ENCODE assay signal across 13 mouse cellular contexts in genomic region chr5:119877185-119877584, GRCm38 (mm10). TPM values are rescaled to one million over a fixed set of nuclear protein-coding genes. Genes with fewer than 3 reads are reported as not detected.
DNase-seq lines count a peak whose midpoint lies in the region; ATAC-seq and TF ChIP-seq lines count a peak whose summit lies in the region.
"Had no signal": no experiment of that assay in that cellular context is flagged by ENCODE, and none has a peak within 500 bp of the region (broad histone marks: within the 10 kb centered on the region; RNA-seq: fewer than 3 reads in every experiment).

No protein-coding gene starts in this region.

- DNase-seq in hindbrain, postnatal 0 days (ENCODE audit: low spot score): peak; percentile 62
- DNase-seq in hindbrain, embryonic 10.5 days (ENCODE audit: low spot score): no peak
- peak; percentile 54 for DNase-seq in adrenal gland, adult 8-10 months
- DNase-seq in heart, adult 8-10 months (ENCODE audit: low spot score): peak; percentile 52
- DNase-seq in thymus, postnatal 36 days: no peak
- DNase-seq in embryo, embryonic 11 days: no peak
- no peak for DNase-seq in embryo, embryonic 9.5 days (ENCODE audit: extremely low spot score)

- no peaks in the 10 kb centered on the region for H3K9me3 ChIP-seq in hindbrain, postnatal 0 days (ENCODE audit: low read length)
- H3K9me3 ChIP-seq in hindbrain, embryonic 10.5 days: no peaks in the 10 kb centered on the region
- H3K9me3 ChIP-seq in lung, embryonic 15.5 days: no peaks in the 10 kb centered on the region

- no peak overlapping the region for H3K9ac ChIP-seq in hindbrain, postnatal 0 days (replicated peaks; ENCODE audit: low read length)
- no peak overlapping the region for H3K9ac ChIP-seq in lung, embryonic 15.5 days
- H3K9ac ChIP-seq: liver, embryonic 14.5 days had no signal

- no peaks in the 10 kb centered on the region for H3K4me1 ChIP-seq in hindbrain, postnatal 0 days (ENCODE audit: insufficient read depth, low read length)
- 0 out of 2 replicates have a peak, but pooled peaks cover 4% of the 10 kb centered on the region for H3K4me1 ChIP-seq in hindbrain, embryonic 10.5 days (replicated peaks)
- H3K4me1 ChIP-seq in lung, embryonic 15.5 days: peaks cover 26% of the 10 kb centered on the region

- no peaks in the 10 kb centered on the region for H3K27me3 ChIP-seq in hindbrain, postnatal 0 days (ENCODE audit: insufficient read depth, low read length)
- no peaks in the 10 kb centered on the region for H3K27me3 ChIP-seq in hindbrain, embryonic 10.5 days (ENCODE audit: insufficient read depth, poor library complexity, severe bottlenecking)
- no peaks in the 10 kb centered on the region for H3K27me3 ChIP-seq in lung, embryonic 15.5 days

- H3K4me3 ChIP-seq in hindbrain, postnatal 0 days (ENCODE audit: low read length): no peak overlapping the region
- H3K4me3 ChIP-seq in hindbrain, embryonic 10.5 days: no peak overlapping the region
- no peak overlapping the region for H3K4me3 ChIP-seq in lung, embryonic 15.5 days
- H3K4me3 ChIP-seq: erythroblast, embryonic 14.5 days had no signal

- no peak overlapping the region for H3K4me2 ChIP-seq in hindbrain, postnatal 0 days (ENCODE audit: low read depth, low read length)
- no peak overlapping the region for H3K4me2 ChIP-seq in lung, embryonic 15.5 days

- H3K27ac ChIP-seq in hindbrain, postnatal 0 days: no peak overlapping the region
- no peak overlapping the region for H3K27ac ChIP-seq in hindbrain, embryonic 10.5 days
- 0 out of 2 replicates have a peak overlapping the region, but pooled peaks have one; percentile 5 for H3K27ac ChIP-seq in lung, embryonic 15.5 days
- H3K27ac ChIP-seq: liver, embryonic 14.5 days; stomach, postnatal 0 days had no signal

- H3K36me3 ChIP-seq in hindbrain, postnatal 0 days (ENCODE audit: insufficient read depth, low read length): no peaks in the 10 kb centered on the region
- H3K36me3 ChIP-seq in hindbrain, embryonic 10.5 days: no peaks in the 10 kb centered on the region
- peaks cover 60% of the 10 kb centered on the region for H3K36me3 ChIP-seq in lung, embryonic 15.5 days

- no peak for ATAC-seq in hindbrain, postnatal 0 days
- ATAC-seq in lung, embryonic 15.5 days (ENCODE audit: borderline replicate concordance, extremely low read depth, low FRiP score, low TSS enrichment): peak; percentile 28; the same call in 1 of the 2 replicates

- no peak for TF ChIP-seq CTCF in hindbrain, postnatal 0 days (IDR thresholded peaks at IDR 0.05; ENCODE audit: low read depth)

- 52% methylated on average over 6 of the region's 6 CpGs for WGBS in hindbrain, postnatal 0 days
- 85% methylated on average over 6 of the region's 6 CpGs for WGBS in hindbrain, embryonic 10.5 days
- 24% methylated on average over 6 of the region's 6 CpGs for WGBS in lung, embryonic 15.5 days

RNA-seq across cellular contexts. Expression of gene Tbx5, which starts 44.7 kb away (rescaled TPM):
- total RNA-seq in hindbrain, postnatal 0 days (2014; rRNA removed): not detected in 2 replicates
- polyA plus RNA-seq in hindbrain, postnatal 0 days (2015; fragmentation: Nextera tagmentation; extraction: Ambion mirVana): 0.04 TPM in 1 of 2 replicates, not detected in the other
- polyA plus RNA-seq in hindbrain, embryonic 10.5 days (2016; fragmentation: Nextera tagmentation; extraction: Ambion mirVana): not detected in 2 replicates
- total RNA-seq in adrenal gland, adult 8-10 months (2022): under 1 TPM in 3 of 4 experiments, not detected in 1; 0.17 to 0.20 (median 0.19) TPM
- total RNA-seq in heart, adult 8-10 months (2022): 10 to 100 TPM; 22.5 to 44.9 (median 33.8) TPM
- polyA plus RNA-seq in lung, embryonic 15.5 days (2015; fragmentation: Nextera tagmentation; extraction: Ambion mirVana): 50.1 and 55.7 TPM in 2 replicates
- total RNA-seq: hematopoietic stem cell, adult 5-6 weeks; layer of hippocampus, adult 18-20 months had no signal
- polyA plus RNA-seq: erythroblast, embryonic 14.5 days had no signal

Comparison
In these comparisons a context has a peak if more than half of its experiments do, and no peak if none do; other contexts are left out.
1. DNase-seq: peak in hindbrain, postnatal 0 days (single experiment), adrenal gland, adult 8-10 months (single experiment) and heart, adult 8-10 months (single experiment); none in hindbrain, embryonic 10.5 days (single experiment), thymus, postnatal 36 days (0 of 2), embryo, embryonic 11 days (single experiment) and embryo, embryonic 9.5 days (single experiment).
2. RNA of gene Tbx5, which starts 44.7 kb away (total RNA-seq): 22.5 to 44.9 TPM in heart, adult 8-10 months; 0.17 to 0.20 TPM in adrenal gland, adult 8-10 months and not detected in hindbrain, postnatal 0 days; every median in the first group is over 10 times any median in the second.